10 mouse cellular contexts compared by ENCODE assay signal in the genomic region with DNA sequence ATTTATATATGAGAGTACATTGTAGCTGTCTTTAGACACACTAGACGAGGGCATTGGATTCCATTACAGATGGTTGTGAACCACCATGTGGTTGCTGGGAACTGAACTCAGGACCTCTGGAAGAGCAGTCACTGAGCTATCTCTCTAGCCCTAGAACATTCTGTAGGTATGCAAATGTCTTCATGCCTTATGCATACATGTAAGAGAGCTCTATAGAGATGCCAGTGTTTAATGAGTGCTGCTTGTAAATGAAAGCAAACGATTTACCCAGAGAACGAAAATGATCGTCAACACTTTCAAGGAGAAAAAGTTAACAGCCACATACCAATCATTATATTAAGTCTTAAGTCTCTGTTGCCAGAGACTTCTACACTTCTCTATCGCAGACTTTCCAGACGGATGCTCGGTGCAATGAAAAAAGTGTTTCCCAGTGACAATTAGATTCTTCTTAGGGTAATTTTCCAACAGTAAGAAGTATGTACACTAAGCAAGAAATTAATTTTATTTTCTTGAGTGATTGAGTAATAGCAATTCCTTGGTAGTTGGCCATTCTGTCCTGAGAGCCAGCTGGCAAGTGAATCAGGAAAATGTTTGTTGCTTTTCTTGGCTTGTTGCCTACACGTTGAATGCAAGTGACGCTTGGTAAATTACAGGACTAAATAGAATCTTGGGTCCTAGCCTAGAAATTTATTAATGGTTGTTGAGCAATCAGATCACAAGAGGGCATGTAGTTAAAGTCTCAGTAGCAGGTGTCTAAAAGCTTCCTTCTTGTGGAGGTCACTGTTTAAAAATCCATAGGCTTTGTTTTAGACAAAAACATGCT.
DNase-seq lines count a peak whose midpoint lies in the region; ATAC-seq and TF ChIP-seq lines count a peak whose summit lies in the region.
"Had no signal": no experiment of that assay in that cellular context is flagged by ENCODE, and none has a peak within 500 bp of the region (broad histone marks: within the 10 kb centered on the region; RNA-seq: fewer than 3 reads in every experiment).

No protein-coding gene starts in this region.

- no peaks in the 10 kb centered on the region for H3K27me3 ChIP-seq in hindbrain, embryonic 15.5 days
- H3K27me3 ChIP-seq in hindbrain, embryonic 16.5 days (replicated peaks; ENCODE audit: control insufficient read depth, insufficient read depth, low read length), result no peaks in the 10 kb centered on the region
- no peaks in the 10 kb centered on the region for H3K27me3 ChIP-seq in thymus, adult 2 months (ENCODE audit: control insufficient read depth, insufficient read depth, low read length)
- H3K27me3 ChIP-seq: embryonic facial prominence, embryonic 13.5 days had no signal

- H3K4me1 ChIP-seq in hindbrain, embryonic 15.5 days (replicated peaks), result no peaks in the 10 kb centered on the region
- no peaks in the 10 kb centered on the region for H3K4me1 ChIP-seq in hindbrain, embryonic 16.5 days (ENCODE audit: control insufficient read depth, insufficient read depth, low read depth, low read length)
- no peaks in the 10 kb centered on the region for H3K4me1 ChIP-seq in thymus, adult 2 months (replicated peaks; ENCODE audit: control insufficient read depth, insufficient read depth, low read length)
- H3K4me1 ChIP-seq: embryonic facial prominence, embryonic 13.5 days had no signal

- 64% methylated on average over 9 of the region's 9 CpGs for WGBS in hindbrain, embryonic 15.5 days
- WGBS in hindbrain, embryonic 16.5 days, result 59% methylated on average over 9 of the region's 9 CpGs
- 89% methylated on average over 9 of the region's 9 CpGs for WGBS in thymus, adult 2 months

- DNase-seq in adrenal gland, adult 8-10 months, result peak; percentile 53
- DNase-seq in fibroblast of lung, adult 2 months (ENCODE audit: low read depth), result peak; percentile 51
- DNase-seq in lung, adult 18-20 months, result peak; percentile 60 to 76
- no peak for DNase-seq in thymus, adult 2 months
- DNase-seq in thymus, postnatal 0 days (ENCODE audit: low spot score), result no peak
- DNase-seq in natural killer cell, adult 2 months (ENCODE audit: low spot score in 2 of 2), result no peak

- no peak overlapping the region for H3K4me3 ChIP-seq in hindbrain, embryonic 15.5 days
- no peak overlapping the region for H3K4me3 ChIP-seq in hindbrain, embryonic 16.5 days (ENCODE audit: low read length)
- no peak overlapping the region for H3K4me3 ChIP-seq in thymus, adult 2 months (ENCODE audit: control insufficient read depth, insufficient read depth, low read length)
- H3K4me3 ChIP-seq: embryonic facial prominence, embryonic 13.5 days; limb, embryonic 13.5 days had no signal

- H3K36me3 ChIP-seq in hindbrain, embryonic 15.5 days, result no peaks in the 10 kb centered on the region
- H3K36me3 ChIP-seq in hindbrain, embryonic 16.5 days (ENCODE audit: control insufficient read depth, insufficient read depth, low read length), result no peaks in the 10 kb centered on the region
- H3K36me3 ChIP-seq in thymus, adult 2 months (ENCODE audit: control insufficient read depth, insufficient read depth, low read length), result no peaks in the 10 kb centered on the region
- H3K36me3 ChIP-seq: embryonic facial prominence, embryonic 13.5 days; limb, embryonic 13.5 days had no signal

- H3K9ac ChIP-seq in hindbrain, embryonic 15.5 days, result no peak overlapping the region
- H3K9ac ChIP-seq in hindbrain, embryonic 16.5 days (ENCODE audit: low read depth, low read length), result no peak overlapping the region
- H3K9ac ChIP-seq: embryonic facial prominence, embryonic 13.5 days; limb, embryonic 13.5 days had no signal

- no peak overlapping the region for H3K4me2 ChIP-seq in hindbrain, embryonic 15.5 days
- H3K4me2 ChIP-seq in hindbrain, embryonic 16.5 days (ENCODE audit: low read length), result no peak overlapping the region
- H3K4me2 ChIP-seq: embryonic facial prominence, embryonic 13.5 days; limb, embryonic 13.5 days had no signal

- TF ChIP-seq POLR2A in thymus, adult 2 months (IDR thresholded peaks at IDR 0.05; ENCODE audit: control insufficient read depth, extremely low read depth, insufficient read depth, low read length, poor library complexity), result no peak

- TF ChIP-seq CTCF in thymus, adult 2 months (IDR thresholded peaks at IDR 0.05; ENCODE audit: borderline replicate concordance, control insufficient read depth, extremely low read depth, insufficient read depth, low read length, poor library complexity), result no peak

- H3K9me3 ChIP-seq in hindbrain, embryonic 15.5 days, result no peaks in the 10 kb centered on the region
- no peaks in the 10 kb centered on the region for H3K9me3 ChIP-seq in hindbrain, embryonic 16.5 days (ENCODE audit: control insufficient read depth, low read length)
- H3K9me3 ChIP-seq: embryonic facial prominence, embryonic 13.5 days; limb, embryonic 13.5 days had no signal

- H3K27ac ChIP-seq in hindbrain, embryonic 15.5 days (replicated peaks), result 0 out of 2 replicates have a peak overlapping the region, but pooled peaks have one; percentile 20
- H3K27ac ChIP-seq in hindbrain, embryonic 16.5 days (ENCODE audit: low read depth, low read length), result no peak overlapping the region
- no peak overlapping the region for H3K27ac ChIP-seq in thymus, adult 2 months (ENCODE audit: control insufficient read depth, insufficient read depth, low read length)
- H3K27ac ChIP-seq: embryonic facial prominence, embryonic 13.5 days; limb, embryonic 13.5 days had no signal

- no peak for ATAC-seq in hindbrain, embryonic 15.5 days (ENCODE audit: low FRiP score, low read depth)
- no peak for ATAC-seq in hindbrain, embryonic 16.5 days

Comparison
In these comparisons a context has a peak if more than half of its experiments do, and no peak if none do; other contexts are left out.
1. DNase-seq: peak in adrenal gland, adult 8-10 months (single experiment), fibroblast of lung, adult 2 months (single experiment) and lung, adult 18-20 months (2 of 2); none in thymus, adult 2 months (single experiment), thymus, postnatal 0 days (single experiment) and natural killer cell, adult 2 months (0 of 2).